Mouse (Mus musculus) heart, embryonic 11.5 days (tissue): ENCODE data around the gene Zfp64. TPM values are rescaled to one million over a fixed set of nuclear protein-coding genes. Genes with fewer than 3 reads are reported as not detected.

Source experiments
- ATAC-seq: fragments of 200-750 bp; cut with Nextera tagmentation; replicated peaks from 2 replicates; pipeline ENCODE4 v1.8.0; 2017; ENCODE audit warnings: moderate library complexity; ENCODE audit not compliant: insufficient number of reproducible peaks, low FRiP score, low TSS enrichment
- H3K27ac ChIP-seq: fragments of 300-500 bp; sonication (generic); 2 replicates; pipeline ENCODE4 v1.5.1; 2014; ENCODE audit warnings: mild to moderate bottlenecking, low read depth, low read length
- H3K27me3 ChIP-seq: fragments of 300-500 bp; sonication (generic); 2 replicates; pipeline ENCODE4 v1.6.1; 2014; ENCODE audit warnings: mild to moderate bottlenecking, low read length, mixed read lengths; ENCODE audit not compliant: control insufficient read depth, insufficient read depth
- H3K36me3 ChIP-seq: fragments of 300-500 bp; sonication (generic); 2 replicates; pipeline ENCODE4 v1.6.1; 2014; ENCODE audit warnings: mild to moderate bottlenecking, low read length, moderate library complexity, mixed read lengths; ENCODE audit not compliant: control insufficient read depth, insufficient read depth
- H3K4me1 ChIP-seq: fragments of 300-500 bp; sonication (generic); 2 replicates; pipeline ENCODE4 v1.6.1; 2014; ENCODE audit warnings: low read length; ENCODE audit not compliant: control insufficient read depth, insufficient read depth
- H3K4me2 ChIP-seq: fragments of 300-500 bp; sonication (generic); 2 replicates; pipeline ENCODE4 v1.6.1; 2014; ENCODE audit warnings: mild to moderate bottlenecking, moderate library complexity
- H3K4me3 ChIP-seq: fragments of 300-500 bp; sonication (generic); 2 replicates; pipeline ENCODE4 v1.5.1; 2014; ENCODE audit warnings: low read depth, low read length
- H3K9ac ChIP-seq: fragments of 300-500 bp; sonication (generic); 2 replicates; pipeline ENCODE4 v1.6.1; 2014; ENCODE audit warnings: mild to moderate bottlenecking, low read depth, low read length, moderate library complexity
- H3K9me3 ChIP-seq: fragments of 300-500 bp; sonication (generic); replicated peaks from 2 replicates; pipeline ENCODE4 v1.6.1; 2016; ENCODE audit warnings: low read length; ENCODE audit not compliant: control insufficient read depth
- WGBS: fragments of 180-500 bp; shearing (Covaris S2); extraction: QIAGEN DNeasy Blood & Tissue Kit; methylation state at CpG from one replicate; pipeline ENCODE4 v1.1.7; 2014; ENCODE audit not compliant: insufficient replicate concordance; 5-methylcytosine and 5-hydroxymethylcytosine counted together
- polyA plus RNA-seq: library from polyadenylated mRNA; unstranded; fragments of >200 nt; fragmentation: Nextera tagmentation; extraction: Ambion mirVana; gene quantifications from 2 replicates; pipeline ENCODE4 v1.2.1, GENCODE M21; 2014

Zfp64 gene
- polyA plus RNA-seq, 1 experiment from 2014 or later, result 19.2 TPM

DNA sequence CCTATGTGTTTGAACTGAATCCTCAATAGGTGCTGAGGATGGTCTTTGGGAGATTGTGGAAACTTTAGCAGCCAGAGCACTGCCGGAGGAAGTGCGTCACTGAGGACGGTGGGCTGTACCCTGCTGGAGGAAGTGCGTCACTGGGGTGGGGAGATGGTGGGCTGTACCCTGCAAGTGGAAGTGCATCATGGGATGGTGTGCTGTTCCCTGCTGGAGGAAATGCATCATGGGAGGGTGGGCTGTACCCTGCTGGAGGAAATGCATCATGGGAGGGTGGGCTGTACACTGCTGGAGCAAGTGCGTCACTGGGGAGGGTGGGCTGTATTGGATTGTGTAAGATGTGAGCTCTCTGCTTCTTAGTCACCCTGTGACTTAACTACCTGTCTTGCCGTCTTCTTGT is 25.5 kb upstream of the Zfp64 start:
- peak; percentile 87 for ATAC-seq
- WGBS, result 36% methylated on average over 6 of the region's 6 CpGs
- Histone ChIP-seq H3K4me3 (peak overlapping the region; percentile 21), H3K4me2 (peak overlapping the region; percentile 46), H3K27me3 (no peaks in the 10 kb centered on the region), H3K9ac (no peak overlapping the region), H3K9me3 (no peaks in the 10 kb centered on the region), H3K36me3 (no peaks in the 10 kb centered on the region), H3K27ac (0 out of 2 replicates have a peak overlapping the region, but pooled peaks have one; percentile 35), H3K4me1 (peaks cover 5% of the 10 kb centered on the region; the same call in 1 of the 2 replicates)

DNA sequence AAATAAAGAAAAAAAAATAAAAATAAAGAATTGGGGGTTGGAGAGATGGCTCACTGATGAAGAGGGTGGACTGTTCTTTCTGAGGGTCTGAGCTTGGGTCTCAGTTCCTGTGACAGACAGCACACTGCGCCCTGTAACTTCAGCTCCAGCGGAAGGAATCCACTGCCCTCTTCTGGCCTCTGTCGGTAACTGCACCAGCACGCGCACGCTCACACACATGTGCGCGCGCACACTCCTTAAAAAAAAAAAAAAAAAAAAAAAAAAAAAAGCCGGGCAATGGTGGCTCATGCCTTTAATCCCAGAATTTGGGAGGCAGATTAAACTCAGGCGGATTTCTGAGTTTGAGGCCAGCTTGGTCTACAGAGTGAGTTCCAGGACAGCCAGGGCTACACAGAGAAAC is 24.4 kb upstream of the Zfp64 start:
- Histone ChIP-seq H3K4me3 (no peak overlapping the region), H3K27ac (no peak overlapping the region), H3K9ac (no peak overlapping the region), H3K9me3 (no peaks in the 10 kb centered on the region), H3K4me1 (peaks cover 5% of the 10 kb centered on the region; the same call in 1 of the 2 replicates), H3K27me3 (no peaks in the 10 kb centered on the region), H3K36me3 (no peaks in the 10 kb centered on the region), H3K4me2 (no peak overlapping the region; the same call in 1 of the 2 replicates)
- no peak for ATAC-seq
- WGBS, result 46% methylated on average over 11 of the region's 11 CpGs

DNA sequence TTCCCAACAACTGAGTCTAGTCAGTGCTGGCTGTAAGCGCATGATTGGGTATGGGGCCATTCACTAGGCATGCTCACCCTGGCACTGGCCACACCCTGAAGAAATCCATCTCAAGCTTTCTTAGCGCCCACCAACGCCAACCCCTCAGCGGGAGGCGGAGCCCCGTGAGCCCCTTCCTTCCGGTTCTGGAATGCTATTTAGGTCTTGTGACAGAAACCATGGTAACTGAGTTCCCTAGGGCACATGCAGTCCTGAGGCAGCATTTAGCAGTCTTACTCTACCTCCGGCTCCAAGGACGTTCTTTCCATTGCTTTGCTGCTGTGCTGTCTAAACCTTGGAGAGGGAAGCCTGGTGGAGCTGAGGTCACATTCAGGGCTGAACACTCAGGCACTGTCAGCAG is 22.6 kb upstream of the Zfp64 start:
- Histone ChIP-seq H3K9me3 (no peaks in the 10 kb centered on the region), H3K27ac (no peak overlapping the region), H3K36me3 (no peaks in the 10 kb centered on the region), H3K27me3 (no peaks in the 10 kb centered on the region), H3K4me2 (no peak overlapping the region), H3K4me3 (no peak overlapping the region), H3K4me1 (peaks cover 5% of the 10 kb centered on the region; the same call in 1 of the 2 replicates), H3K9ac (no peak overlapping the region)
- ATAC-seq, result 0 out of 2 replicates have a peak, but pooled peaks have one; percentile 22
- 54% methylated on average over 9 of the region's 9 CpGs for WGBS

DNA sequence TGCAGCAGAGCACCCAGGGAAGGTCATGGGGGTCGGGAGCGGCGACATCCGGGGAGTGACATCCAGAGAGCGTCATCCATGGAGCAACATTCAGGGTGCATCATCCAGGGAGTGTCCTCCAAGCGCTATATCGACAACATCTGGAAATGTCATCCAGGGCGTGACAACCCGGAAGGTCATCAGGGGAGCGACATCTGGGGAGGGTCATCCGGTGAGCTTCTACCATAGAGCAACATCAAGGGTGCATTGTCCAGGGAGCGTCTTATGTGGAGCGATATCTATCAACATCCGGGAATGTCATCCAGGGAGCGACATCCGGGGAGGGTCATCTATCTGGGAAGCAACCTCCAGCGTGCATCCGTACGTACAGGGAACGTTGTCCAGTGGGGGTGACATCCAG is 14.7 kb upstream of the Zfp64 start:
- Histone ChIP-seq H3K27ac (no peak overlapping the region), H3K4me2 (no peak overlapping the region), H3K27me3 (0 out of 2 replicates have a peak, but pooled peaks cover 3% of the 10 kb centered on the region), H3K4me3 (no peak overlapping the region), H3K9ac (no peak overlapping the region), H3K4me1 (no peaks in the 10 kb centered on the region), H3K9me3 (no peaks in the 10 kb centered on the region), H3K36me3 (no peaks in the 10 kb centered on the region)
- WGBS, result 93% methylated on average over 20 of the region's 20 CpGs
- no peak for ATAC-seq

DNA sequence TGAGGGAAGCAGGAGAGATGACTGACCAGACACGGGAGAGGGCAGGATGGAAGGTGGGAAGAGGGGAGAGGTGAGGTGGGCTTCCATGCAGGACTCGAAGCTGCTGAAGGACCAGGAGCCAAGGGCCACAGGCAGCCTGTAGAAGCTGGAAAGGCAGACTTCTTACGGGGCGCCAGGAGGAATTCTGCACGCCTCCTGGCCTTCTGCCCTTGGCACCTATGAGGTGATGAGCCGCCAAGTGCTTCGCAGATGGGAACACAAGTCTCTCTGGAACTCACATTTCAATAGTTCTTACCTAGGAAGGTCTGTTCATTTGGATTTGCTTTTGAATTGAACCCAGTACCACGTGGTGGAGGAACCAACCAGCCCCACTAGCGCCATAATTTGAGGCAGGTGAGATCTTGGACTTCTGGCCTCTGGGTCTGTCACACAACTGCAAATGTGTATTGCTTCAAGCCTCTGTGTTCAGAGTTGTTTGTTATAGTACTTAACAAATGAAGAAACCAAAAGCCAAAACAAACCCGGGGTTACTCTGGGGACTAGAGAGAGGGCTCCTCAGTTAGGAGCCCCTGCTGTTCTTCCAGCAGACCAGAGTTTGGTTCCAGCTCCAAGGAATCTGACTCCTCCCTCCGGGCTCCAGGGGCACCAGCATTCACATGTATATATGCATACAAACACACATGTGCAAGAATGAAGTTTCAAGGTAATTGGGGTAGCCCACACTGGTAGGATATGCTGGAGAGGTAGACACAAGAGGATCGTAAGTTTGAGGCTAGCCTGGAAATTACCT is 12.9 kb upstream of the Zfp64 start:
- Histone ChIP-seq H3K4me2 (no peak overlapping the region), H3K27me3 (0 out of 2 replicates have a peak, but pooled peaks cover 3% of the 10 kb centered on the region), H3K9ac (no peak overlapping the region), H3K36me3 (no peaks in the 10 kb centered on the region), H3K9me3 (no peaks in the 10 kb centered on the region), H3K27ac (no peak overlapping the region), H3K4me3 (no peak overlapping the region), H3K4me1 (no peaks in the 10 kb centered on the region)
- 72% methylated on average over 12 of the region's 12 CpGs for WGBS
- ATAC-seq, result no peak

DNA sequence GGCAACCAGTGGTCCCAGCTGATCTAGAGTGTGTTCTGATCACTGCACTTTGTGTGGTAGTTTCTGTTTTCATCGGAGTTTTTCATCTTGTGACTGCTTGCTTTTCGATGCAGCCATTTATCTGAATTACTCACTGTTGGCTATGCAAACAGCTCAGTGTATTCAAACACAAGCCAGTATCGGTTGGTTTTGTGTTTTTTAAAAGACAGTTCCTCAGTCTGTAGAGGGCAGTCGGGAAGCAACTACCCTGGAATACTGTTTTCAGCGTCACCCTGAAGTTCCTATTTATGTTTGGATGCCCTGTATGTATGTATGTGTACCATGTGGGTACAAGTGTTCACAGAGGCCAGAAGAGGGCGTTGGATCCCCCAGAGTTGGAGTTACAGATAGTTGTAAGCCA is 11.1 kb upstream of the Zfp64 start:
- H3K27ac ChIP-seq, result no peak overlapping the region
- H3K4me3 ChIP-seq, result no peak overlapping the region
- no peaks in the 10 kb centered on the region for H3K36me3 ChIP-seq
- 75% methylated on average over 6 of the region's 6 CpGs for WGBS
- no peak overlapping the region for H3K4me2 ChIP-seq
- H3K27me3 ChIP-seq, result 0 out of 2 replicates have a peak, but pooled peaks cover 2% of the 10 kb centered on the region
- H3K9me3 ChIP-seq, result no peaks in the 10 kb centered on the region
- H3K4me1 ChIP-seq, result no peaks in the 10 kb centered on the region
- no peak overlapping the region for H3K9ac ChIP-seq
- ATAC-seq, result no peak

DNA sequence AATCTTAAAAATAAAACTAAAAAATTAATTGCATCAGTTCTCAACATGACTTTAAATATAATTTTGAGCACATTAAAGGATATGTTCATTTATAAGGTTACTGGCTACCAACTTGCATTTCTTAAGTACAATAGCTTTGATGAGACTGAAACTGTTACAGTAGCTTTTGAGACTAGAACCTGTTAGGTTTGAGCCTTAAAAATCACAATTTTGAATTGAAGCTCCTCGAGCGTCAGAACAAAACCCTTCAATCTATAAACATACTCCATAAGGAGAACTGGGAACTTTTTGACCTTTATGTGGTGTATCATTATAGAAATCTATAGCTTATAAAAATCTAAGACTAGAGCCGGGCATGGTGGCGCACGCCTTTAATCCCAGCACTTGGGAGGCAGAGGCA is 9.5 kb upstream of the Zfp64 start:
- Histone ChIP-seq H3K4me2 (no peak overlapping the region), H3K4me1 (no peaks in the 10 kb centered on the region), H3K27ac (no peak overlapping the region), H3K36me3 (no peaks in the 10 kb centered on the region), H3K27me3 (no peaks in the 10 kb centered on the region), H3K4me3 (no peak overlapping the region), H3K9ac (no peak overlapping the region), H3K9me3 (no peaks in the 10 kb centered on the region)
- no peak for ATAC-seq
- WGBS, result 92% methylated on average over 5 of the region's 5 CpGs

DNA sequence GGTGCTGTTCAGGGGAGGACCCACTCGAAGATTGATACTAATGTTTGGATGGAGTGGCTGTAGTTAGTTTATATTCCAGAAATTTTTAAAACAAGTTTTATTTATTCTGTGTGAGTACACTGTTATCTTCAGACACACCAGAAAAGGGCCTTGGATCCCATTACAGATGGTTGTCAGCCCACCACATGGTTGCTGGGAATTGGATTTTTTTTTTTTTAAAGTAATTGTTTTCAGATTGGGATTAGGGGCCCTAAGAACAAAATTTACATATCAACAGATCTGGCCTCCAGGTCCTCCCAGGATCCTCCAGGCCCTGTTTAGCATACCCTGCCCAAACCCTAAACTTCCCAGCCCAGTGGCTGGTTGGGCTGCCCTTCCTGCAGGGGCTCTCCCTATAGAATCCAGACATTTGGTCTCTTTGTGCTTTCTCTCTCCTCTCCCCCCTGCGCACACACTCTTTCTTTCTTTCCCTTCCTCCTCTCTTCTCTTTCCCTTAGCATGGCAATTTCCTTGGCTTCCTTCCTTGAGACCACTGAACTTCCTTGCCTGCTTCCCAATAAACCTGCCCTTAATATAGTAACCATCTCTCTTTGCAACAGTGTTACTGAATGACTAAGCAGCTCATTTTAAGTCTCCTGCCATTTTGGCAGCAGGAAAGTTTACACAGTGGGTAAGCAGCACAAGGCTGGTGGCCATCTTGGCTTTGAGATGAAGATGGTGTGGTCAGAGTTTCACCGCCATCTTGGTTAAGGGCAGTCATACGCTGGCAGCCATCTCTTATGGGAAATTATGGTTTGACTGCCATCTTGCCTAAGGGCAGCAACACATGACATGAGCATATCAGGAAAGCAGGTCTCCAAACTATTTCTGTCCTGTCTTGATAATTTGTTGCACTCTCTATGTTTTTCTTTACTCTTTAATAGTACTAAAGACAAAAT is 6.6 kb upstream of the Zfp64 start:
- WGBS, result 77% methylated on average over 4 of the region's 4 CpGs
- no peak overlapping the region for H3K9ac ChIP-seq
- H3K27me3 ChIP-seq, result no peaks in the 10 kb centered on the region
- H3K4me3 ChIP-seq, result no peak overlapping the region
- H3K36me3 ChIP-seq, result no peaks in the 10 kb centered on the region
- no peak overlapping the region for H3K4me2 ChIP-seq
- no peak overlapping the region for H3K27ac ChIP-seq
- H3K9me3 ChIP-seq, result no peaks in the 10 kb centered on the region
- H3K4me1 ChIP-seq, result no peaks in the 10 kb centered on the region
- ATAC-seq, result no peak
